Mouse (Mus musculus) spleen, postnatal 36 days (tissue): ENCODE data around the gene Zfp691.
A peak's percentile ranks its signal among the peaks of the same experiment; 100 is the strongest.

Experiments
- DNase-seq, 2 experiments: peaks; one replicate each; pipeline ENCODE4 v3.0.0; 2022; ENCODE audit warnings: low spot score in 2 of 2, mixed read lengths in 1 of 2

The Zfp691 gene

DNA sequence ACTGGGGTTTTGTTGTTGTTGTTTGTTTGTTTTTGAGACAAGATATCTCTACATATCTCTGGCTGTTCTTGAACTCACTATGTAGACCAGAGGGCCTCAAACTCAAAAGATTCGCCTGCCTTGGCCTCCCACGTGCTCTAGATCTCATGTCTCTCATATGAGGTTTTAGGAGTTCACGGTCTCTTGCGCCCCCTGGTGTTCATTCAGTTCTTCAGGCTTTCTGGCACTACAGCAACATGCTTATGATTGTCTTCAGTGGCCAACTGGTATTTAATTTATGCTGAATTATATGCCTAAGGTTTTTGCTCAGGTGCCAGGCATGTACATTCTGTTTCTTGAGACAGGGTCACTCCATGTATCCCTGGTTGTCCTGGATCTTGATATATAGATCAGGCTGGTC, 6.3 kb downstream of the Zfp691 start:
- peak; percentile 73 to 84 for DNase-seq

DNA sequence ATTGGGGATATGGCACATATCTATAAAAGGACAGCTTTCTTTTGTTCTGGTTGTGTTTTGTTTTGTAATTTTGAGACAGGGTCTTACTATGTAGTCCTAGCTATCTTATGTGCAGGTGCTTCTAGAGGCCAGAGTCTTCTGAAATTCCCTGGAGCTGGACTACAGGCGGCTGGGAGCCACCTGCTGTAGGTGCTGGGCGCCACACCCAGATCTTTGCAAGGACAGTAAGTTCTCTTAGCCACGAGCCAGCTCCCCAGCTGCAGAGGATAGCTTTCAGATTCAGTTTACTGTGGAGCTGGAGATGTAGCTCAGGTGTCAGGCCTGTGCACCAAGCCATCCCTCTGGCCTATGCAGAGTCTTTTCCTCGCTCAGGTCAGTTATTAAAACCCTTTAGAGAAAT, 6.9 kb downstream of the Zfp691 start:
- no peak for DNase-seq

DNA sequence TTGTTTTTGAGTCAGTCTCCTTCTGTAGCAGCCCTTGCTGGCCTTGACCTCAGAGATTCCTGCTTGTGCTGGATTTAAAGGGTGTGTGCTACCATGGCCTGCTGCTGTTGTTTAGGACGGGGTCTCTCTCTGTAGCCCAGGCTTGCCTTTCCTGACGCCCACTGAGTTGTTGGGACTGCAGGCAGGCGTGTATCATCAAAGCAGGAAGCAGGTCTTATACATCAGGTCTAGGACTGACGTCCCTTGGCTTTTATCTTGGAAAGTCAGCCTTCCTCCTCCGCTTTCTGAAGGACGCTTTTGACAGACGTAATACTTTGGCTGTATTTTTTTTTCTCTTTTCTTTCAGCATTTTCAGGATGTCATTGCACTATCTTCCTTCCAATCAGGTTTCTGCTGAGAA, 8.1 kb downstream of the Zfp691 start:
- DNase-seq: no peak

DNA sequence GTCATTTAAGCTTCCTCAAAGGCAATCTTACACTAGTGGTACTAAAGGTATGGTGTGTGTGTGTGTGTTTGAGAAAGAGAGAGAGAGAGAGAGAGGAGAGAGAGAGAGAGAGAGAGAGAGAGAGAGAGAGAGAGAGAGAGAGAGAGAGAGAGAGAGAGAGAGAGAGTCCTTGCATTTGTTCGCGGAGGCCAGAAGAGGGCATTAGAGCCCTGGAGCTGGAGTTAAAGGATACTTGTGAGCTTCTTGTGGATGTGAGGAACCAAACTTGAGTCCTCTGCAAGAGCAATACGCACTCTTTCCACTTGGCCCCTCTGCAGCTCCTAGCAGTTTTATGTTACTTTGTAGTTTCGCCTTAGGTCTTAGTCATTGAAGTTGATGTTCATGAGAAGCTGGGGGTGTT, 11.0 kb downstream of the Zfp691 start:
- no peak for DNase-seq

DNA sequence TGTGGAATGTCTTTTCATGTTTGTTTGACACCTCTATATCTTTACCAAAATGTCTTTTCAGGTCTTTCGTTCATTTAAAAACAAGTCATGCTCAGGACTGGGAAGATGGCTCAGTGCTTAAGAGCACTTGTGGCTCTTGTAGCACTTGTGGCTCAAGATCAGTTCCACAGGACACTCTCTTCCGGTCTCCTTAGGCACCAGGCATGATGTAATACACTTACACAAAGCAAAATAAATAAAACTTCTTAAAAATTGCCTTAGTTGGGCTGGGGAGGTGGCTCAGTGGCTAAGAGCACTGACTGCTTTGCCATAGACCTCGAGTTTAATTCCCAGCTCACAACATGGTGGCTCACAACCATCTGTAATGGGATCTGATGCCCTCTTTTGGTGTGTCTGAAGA, 12.6 kb downstream of the Zfp691 start:
- DNase-seq: no peak

DNA sequence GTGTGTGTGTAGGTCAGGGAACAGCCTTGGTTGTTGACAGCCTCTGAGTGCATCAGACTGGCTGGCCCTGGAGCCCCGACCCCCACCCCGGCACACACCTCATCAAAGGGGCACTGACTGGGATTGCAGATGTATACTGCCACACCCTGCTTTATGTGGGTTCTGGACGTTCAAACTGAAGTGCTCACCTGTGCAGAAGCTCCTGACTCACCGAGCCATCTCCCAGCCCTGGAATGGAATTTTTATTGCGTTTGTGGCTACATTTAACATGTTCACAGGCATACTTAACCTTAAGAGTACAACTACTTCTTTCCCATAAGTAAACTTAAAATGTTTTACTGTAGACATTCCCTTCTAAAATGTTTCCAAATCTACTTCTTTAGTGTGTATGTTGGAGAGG, 16.1 kb downstream of the Zfp691 start:
- no peak for DNase-seq

DNA sequence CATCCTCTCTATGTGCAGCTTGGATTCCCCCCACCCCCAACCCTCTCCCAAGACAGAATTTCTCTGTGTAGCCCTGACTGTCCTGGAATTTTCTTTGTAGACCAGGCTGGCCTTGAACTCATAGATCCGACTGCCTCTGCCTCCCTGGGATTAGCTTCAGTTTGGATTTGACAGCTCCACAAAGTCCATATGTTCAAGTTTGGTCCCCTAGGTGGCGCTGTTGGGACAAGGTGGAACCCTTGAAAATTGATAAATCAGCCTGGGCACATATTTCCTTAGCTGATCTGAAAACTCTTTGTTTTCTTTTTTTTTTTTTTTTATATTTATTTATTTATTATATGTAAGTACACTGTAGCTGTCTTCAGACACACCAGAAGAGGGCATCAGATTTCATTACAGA, 16.8 kb downstream of the Zfp691 start:
- peak; percentile 25 to 53 for DNase-seq

DNA sequence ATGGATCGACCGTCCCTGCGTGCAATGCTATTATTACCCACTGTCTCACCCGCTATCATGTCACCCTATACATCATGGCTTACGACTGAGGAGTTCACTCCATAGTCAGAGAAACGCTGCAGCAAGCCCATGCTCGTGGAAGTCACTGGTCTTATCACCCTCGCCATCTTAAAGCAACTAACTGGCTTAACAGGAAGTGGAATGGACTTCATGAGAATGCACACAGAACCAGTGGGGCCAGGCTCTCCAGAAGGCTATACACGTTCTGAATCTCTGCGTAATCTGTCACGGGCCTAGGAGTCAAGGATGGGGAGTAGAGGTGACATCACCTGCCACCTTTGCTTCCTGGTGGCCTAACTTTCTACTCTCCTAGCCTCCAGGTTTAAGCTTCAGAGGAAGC, 25.3 kb downstream of the Zfp691 start:
- no peak for DNase-seq

DNA sequence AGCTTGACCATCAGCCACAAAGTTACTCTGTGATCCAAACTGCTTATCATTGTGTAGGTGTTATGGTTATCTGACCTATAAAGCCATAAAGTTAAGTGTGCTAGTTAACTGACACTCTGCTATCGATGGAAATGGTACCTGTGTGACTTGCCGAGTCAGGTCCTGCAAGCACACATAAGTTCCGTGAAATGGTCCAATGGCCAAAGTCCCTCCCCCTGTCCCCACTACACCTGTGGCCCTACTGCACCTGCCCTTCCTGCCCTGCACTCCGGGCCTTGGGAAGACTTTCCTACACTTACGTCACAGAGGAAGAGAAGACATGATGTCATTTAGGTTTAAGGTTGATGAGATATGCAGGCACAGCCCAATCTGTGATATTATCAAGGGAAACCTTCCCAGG, 26.6 kb downstream of the Zfp691 start:
- DNase-seq: no peak

DNA sequence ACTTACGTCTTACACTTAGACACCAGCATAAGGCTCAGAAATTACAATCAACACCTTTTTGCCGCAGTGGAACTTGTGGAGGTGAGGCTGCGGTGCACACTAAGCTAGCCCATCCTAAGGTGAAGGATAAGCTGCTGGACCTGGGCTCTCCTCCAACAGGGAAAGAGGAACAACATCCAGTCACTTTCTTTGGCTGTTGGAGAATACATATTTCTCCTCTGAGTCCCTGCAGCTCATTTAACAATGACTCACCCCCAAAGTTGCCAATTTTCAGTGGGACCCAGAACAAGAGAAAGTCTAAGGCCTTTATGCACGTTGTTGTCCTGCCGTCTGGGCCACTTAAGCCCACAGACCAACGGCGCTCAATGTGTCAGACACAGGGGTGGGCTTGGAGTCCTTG, 27.2 kb downstream of the Zfp691 start:
- no peak for DNase-seq

DNA sequence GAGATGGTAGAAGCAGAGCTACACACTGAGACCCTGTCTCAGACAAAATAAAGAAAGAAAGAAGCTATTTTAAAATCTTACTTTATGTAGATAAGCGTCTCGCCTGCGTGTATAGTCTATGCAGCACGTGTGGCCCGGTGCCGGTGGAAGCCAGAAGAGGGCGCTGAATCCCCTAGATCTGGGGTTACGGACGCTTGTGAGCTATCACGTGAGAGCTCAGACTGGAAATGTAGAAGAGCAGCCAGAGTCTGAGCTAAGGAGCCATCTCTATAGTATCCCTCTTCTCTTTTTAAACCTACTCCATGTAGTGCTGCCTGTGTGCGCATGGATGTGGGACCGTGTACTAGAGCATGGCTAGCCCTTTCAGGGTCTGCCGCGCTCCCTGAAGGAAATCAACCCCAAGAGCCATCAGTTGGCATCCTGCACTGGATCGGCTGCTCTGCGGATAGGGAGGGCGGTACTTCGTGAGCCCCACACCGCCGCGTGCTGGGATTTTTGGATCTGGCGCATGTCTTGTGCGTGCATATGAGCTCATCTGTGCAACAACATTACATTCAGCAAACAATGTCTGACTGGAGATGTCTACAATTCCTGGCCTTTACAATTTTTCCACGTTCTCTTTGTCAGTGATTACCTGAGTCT, 31.6 kb downstream of the Zfp691 start:
- DNase-seq: peak; percentile 30 to 35

DNA sequence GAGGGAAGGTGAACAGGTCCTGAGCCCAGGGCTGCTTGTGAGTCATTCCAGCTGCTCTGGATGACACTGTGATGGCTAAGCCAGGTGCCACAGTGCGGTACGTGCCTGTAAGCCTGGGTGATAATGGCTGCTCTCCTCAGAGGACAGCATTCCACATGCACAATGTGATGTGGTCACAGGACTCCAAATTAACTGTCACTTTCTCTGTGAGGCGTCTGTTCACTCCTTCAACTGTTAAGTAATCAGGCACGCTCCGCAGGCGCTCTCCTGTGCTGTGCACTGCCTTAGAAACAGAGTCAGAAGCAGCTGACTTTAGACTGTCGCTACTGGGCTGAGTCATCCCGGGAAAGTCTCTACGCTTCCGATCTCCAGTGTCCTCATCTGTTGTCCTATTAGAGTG, 32.8 kb downstream of the Zfp691 start:
- no peak for DNase-seq

DNA sequence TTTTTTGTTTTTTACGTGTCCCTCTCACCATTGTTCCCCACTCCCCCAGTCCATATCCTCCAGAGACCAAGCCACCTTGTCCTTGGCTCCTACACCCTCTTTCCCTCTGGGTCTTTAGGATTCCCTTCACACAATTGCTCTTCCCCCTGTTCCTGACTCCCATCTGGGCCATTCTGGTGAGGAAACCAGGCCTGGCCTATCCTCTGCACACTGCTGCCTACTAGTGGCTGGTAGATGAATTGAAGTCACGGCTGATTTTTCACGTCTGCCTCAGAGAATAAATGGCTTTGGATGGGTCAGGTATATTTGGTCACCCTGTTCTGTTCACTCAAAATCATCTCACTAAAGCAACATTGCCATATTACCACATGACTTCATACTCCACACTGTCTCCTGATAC, 33.9 kb downstream of the Zfp691 start:
- DNase-seq: peak; percentile 26 to 46

DNA sequence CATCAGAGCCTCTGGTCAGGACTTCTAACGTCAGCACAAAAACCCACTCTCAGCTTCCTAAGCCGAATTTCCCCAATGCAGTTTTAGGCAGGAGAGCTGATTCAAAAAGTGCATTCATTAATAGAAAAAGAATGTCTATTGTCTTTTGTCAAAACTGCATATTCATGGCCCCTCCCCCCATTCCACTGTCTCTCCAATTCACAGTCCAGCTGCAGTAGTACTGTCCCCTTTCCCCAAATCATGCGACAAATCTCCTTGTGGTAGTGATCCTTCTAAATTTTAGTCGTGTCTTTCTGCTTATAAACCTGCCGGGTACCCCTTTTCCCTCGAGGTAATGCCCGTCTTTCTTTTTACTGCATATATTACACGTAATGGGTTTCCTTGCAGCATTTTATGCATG, 35.2 kb downstream of the Zfp691 start:
- no peak for DNase-seq

DNA sequence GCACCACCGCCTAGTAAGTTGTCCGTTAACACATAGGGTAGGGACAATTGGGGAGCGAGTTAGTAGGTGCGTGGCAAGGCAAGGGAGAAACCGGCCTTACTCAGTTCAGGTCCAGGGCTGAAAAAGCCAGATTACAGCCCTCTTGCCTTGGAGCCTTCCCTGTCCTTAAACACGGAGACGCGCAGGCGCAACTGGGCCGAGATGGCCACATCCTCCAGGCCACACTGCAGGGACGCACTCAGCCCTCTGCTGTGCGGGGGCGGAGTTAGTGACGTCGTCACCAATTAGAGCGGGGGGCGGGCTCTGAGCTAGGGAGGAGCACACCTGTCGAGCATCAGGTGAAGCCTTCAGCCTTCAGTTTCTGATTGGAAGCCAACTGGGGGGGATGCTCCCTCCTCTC, 35.8 kb downstream of the Zfp691 start:
- DNase-seq: no peak

DNA sequence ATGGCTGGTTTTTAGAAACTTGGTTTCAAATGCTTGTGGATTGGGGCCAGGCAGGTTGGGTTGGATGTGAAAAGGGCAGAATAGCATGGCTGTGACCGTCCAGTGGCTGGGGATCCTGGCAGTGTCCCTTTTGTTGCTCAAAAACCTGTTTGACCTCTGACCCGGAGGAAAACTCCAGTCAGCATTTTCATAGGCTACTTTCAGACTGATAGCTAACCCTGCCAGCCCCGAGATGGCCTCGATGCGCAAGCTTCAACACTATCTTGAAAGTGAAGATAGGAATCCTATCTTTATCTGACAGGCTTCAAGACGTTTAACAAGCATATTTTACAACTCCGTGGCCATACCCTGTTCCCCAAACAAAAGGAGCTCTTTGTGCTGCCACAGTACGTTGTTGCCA, 36.7 kb downstream of the Zfp691 start:
- DNase-seq: no peak

DNA sequence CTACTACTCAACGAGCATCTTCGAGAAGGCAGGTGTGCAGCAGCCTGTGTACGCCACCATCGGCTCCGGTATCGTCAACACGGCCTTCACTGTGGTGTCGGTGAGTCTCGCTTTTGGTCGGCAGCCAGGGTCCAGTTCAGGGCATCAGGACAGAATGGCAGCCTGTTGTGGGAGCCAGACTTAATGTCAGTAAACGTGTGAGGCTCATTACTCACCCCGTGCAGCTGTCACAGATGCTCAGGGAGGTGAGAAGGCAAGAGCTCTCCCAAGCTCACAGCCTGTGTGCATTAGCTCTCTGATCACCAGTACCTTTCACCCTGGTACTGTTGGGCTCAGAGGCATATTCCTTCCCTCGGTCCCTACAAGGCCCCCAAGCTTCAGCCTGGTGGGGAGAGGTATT, 40.1 kb downstream of the Zfp691 start:
- DNase-seq: no peak

DNA sequence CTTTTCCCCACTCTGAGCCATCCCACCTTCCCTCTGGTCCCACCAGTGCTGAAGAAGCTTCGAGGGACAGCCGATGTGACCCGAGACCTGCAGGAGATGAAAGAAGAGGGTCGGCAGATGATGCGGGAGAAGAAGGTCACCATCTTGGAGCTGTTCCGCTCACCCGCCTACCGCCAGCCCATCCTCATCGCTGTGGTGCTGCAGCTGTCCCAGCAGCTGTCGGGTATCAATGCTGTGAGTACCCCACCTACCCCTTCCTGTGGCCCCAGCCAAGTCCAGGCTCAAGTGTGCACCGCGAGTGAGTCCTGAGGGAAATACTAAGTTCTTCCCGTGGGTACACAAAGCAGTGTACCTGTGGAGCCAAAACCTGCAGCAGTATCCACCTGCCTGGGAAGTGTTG, 40.7 kb downstream of the Zfp691 start:
- no peak for DNase-seq

DNA sequence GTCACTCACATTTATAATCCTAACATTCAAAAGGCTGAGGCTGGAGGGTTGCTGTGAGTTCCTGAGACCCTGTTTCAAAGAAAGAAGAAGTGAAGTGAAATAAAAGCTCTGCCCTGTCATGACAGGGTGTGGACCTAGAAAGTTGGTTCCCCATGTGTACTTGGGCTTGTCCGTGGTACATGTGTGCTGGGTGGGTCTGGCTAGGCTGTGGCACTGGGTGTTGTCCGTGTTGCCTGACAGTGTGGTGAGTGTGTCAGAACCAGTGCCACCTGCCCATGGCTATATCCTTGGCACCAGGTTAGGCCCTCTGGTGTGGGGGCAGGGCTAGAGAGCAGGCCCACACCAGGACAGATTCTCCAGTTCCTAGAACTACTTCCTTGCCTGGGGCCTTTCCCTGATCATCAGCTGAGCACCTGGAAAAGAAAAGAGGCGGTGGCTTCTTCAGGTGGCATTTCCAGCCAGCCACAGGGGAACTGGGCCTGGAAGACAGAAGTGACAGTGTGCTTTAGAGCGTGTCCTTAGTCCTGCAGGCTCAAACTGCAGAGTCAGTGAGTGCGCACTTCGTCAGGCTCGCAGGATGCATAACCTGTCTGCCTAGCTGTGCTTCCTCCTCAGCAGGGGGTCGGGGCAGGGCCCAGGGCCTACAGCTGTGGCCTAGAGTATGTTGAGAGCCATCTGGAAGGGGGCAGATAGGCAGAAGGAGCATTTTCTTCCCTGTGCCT, 42.6 kb downstream of the Zfp691 start:
- peak; percentile 60 to 63 for DNase-seq

DNA sequence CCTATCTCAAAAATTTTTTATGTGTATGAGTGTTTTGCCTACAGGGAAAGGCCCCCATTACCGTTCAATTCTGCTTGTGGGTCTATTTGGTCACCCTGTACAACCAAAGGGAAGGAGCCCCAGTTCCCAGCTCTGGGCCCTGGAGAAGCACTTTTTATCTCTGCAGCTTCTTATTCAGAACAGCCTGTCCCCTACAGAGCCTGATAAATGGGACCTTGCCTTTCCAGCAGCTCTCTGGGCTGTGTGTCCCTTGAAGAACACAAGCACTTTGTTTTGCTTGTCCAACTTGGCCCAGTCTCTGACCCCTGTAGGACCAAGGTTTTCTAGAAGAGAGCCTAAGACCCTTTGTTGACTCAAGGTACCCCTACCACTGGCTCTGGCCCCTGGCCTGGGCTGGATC, 44.9 kb downstream of the Zfp691 start:
- DNase-seq: no peak

DNA sequence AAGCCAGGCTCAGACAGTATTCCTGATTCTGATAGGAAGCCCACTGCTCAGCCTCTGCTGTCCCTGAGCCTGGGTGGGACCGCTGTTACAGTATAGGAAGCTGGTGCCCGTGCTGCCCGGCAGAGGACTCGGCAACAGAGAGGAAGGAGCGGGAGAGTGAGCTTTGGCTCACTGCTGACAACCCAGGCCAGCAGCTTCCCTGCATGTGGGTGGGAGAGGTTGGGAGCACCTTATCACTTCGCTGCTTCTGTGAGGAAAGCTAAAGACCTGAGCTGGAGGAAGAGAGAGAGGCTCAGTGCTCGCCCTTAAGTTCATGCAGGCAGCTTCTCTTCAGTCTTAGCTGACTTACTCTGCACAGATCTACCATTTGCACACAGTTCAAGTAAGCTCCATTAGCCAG, 45.4 kb downstream of the Zfp691 start:
- DNase-seq: no peak

DNA sequence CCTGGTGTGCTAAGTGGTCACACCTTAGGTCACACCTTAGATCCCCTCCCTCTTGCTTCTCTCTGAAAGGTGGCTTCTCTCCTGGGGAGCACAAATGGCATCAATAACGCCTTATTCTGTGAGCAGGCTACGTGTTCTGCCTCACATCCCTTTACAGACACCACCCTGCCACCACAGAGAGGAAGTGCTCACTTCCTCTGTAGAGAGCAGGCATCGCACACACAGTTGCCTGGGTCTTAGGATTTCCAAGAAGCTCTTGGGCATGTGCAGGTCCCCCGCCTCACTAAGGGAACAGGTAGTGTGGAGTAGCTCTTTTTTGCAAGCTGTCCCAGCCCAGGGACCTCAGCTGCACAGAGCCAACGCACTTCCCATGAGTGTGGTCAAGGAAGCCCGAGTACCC, 46.8 kb downstream of the Zfp691 start:
- peak; percentile 88 for DNase-seq

DNA sequence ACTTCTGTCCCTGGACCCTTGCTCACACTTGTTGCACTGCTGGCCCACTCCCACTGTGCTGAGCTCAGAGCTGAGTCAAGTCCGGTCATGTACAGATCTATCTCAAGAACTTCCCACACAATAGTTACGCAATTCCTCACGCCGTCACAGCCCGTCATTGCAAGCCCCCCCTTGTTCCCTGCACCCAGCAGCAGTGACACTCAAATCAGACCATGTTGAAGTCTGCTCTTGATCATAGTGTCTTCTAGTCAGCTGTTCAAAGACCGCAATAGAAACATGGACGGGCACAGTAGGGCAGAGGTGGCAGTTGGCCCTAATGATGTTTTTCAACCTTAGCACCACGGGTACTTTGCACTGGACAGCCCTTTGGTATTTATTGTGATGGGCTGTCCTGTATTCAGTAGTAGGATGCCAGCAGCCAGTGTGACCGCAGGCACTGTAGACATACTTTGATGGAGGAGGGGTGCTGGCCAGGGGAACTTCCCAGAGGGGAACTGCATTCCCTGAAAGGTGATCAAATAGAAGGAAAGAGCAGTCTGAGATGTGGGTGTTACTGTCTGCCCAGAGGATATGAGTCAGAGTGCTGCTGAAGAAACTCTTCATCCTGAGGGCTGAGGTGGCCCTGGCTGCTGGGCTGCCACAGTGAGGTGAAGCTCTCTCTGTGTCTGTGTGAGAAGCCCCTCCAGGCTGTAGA, 48.3 kb downstream of the Zfp691 start:
- no peak for DNase-seq
